Mouse (Mus musculus): ENCODE measurements at regions not wholly inside any gene's neighbourhood (a gene's known extent, or its start where the extent isn't known, plus 50 kb on each side); places are given as distances from the start of the nearest gene placed in this dataset.

GRCm38 (mm10) chr10:119395048-119395447 lies 58.6 kb upstream of the Grip1 start:
- ATAC-seq (ENCODE audit: low TSS enrichment), result no peak

DNA sequence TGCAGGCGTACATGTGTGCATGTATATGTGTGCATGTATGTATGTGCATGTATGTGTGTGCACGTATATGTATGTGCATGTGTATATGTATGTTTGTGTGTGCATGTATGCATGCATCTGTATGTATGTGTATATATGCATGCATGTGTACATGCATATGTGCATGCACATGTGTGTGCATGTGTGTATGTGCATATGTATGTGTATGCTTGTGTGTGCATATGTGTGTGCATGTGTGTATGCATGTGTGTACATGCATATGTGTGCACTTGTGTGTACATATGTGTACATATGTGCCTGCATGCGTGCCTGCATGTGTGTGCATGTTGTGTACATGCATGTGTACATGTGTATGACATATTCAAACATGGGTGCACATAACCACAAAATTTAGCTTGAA lies 65.7 kb upstream of the Grip1 start:
- ATAC-seq (ENCODE audit: low TSS enrichment), result no peak

DNA sequence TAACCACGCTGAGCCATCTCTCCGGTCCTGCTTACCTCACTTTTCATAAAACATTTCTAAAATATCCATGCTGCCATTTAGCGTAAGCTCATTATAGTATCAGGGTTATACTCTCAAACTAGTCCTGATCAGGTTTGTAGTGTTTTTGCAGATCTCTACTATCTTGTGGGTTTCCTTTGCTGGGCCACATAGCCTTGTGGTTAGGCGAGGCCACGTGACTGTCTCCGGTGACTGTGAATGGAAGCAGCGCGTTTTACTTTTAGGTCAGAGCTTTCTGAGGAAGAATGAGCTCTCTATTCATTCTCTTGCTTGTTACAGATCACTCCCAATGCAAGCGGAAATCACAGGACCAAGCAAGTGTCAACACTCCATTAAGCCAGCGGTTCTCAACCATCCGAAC lies 71.4 kb upstream of the Grip1 start:
- no peak for ATAC-seq (ENCODE audit: low TSS enrichment)

DNA sequence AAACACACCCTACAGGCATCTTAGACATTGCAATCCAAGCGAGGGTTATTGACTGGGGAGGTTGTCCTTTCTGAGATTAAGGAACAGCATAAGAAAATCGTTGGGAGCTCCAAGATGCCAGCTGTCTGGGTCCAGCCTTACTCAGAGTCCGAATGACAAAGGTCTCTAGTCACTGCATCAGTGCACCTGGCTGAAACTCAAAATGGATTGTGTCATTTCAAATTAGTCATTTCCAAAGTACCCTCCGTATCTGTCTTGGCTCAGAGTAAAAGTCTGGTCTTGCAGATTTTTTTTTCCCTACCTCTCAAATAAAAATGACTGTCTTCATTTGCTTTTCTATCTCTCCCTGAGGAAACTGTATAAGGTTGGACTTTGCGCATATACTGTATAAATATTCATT lies 85.1 kb upstream of the Grip1 start:
- no peak for ATAC-seq (ENCODE audit: low TSS enrichment)

GRCm38 (mm10) chr10:119363616-119364015 lies 90.0 kb upstream of the Grip1 start:
- ATAC-seq (ENCODE audit: low TSS enrichment), result 0 out of 2 replicates have a peak, but pooled peaks have one; percentile 50

- ATAC-seq (ENCODE audit: low TSS enrichment), result peak; percentile 94
Measured at GRCm38 (mm10) chr10:119358730-119359292, 94.8 kb upstream of the Grip1 start.

DNA sequence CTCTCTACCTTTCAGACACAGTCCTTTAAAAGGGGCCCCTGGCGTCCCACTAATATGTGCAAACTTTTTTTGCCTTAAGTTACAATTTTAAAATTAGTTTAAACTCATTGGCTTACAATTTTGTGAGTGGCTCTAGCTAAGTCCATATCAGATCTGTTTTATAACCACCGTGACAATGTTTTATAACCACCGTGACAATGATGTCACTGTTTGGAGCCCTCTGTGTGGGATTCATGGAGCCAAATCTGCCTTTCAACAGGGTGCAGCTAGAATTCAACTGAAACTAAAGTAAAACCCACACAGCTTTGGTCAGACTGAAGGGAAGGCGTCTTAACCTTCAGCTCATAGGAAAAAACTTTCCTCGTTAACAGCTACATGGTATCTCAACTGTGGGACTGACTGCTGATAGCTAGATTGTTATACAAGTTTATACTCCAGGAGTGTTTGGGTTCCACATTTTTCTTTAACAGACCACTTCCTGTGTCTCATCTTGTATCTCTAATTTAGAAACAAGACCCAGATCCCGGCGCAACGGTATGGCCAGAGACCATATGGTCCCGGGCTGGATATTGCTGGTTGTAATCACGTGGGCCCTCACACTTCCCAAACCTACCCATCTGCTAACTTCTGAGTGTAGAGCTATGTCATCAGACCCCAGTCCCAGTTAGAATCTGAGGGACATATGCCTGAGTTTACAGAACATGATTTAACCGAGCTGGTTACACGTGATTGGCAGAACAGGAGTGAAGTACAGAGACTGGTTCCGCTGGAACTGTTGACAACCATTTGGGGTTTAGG lies 102.7 kb upstream of the Cand1 start:
- peak; percentile 82 for ATAC-seq (ENCODE audit: low TSS enrichment)

GRCm38 (mm10) chr10:119340323-119340722 lies 100.5 kb upstream of the Cand1 start:
- ATAC-seq (ENCODE audit: low TSS enrichment), result no peak

DNA sequence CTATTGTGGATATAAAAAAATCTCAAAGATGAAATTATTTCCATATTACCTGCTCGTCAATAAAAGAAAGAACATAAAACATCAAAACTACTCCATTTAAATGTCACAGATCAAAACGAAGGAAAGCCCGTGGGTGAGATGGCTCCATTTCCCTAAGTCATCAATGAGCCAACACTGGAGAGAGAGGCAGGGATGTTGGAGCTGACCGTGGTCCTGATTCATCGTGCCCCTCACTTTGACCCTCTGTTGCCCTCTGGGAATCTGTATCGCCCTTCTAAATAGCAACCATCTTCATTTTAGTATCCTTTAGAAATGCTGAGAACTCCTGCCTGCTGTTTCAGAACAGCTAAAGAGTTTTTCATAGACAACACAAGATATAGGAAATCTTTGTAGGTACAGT lies 87.1 kb upstream of the Cand1 start:
- ATAC-seq (ENCODE audit: low TSS enrichment), result no peak

- no peak for ATAC-seq (ENCODE audit: low TSS enrichment)
Measured at GRCm38 (mm10) chr10:119319953-119320352, 80.1 kb upstream of the Cand1 start.

DNA sequence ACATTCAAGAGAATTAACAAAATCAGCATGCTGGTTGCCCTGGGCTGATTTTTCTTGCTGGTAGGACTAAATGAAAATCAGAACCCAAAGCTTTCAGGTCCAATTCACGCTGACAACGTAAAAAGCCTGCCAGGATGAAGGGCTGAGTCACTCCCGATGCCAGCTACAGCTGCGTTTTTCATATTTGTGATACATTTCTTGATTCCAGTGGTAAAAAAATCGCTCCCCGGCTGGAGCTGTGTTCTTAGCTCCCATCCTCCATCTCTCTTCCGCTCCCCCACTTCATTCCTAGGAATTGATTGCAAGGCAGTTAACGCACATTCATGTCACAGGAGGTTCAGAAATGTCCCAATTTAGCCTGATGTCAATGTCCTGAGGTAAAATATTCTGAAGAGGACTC lies 78.6 kb upstream of the Cand1 start:
- ATAC-seq (ENCODE audit: low TSS enrichment), result peak; percentile 69

DNA sequence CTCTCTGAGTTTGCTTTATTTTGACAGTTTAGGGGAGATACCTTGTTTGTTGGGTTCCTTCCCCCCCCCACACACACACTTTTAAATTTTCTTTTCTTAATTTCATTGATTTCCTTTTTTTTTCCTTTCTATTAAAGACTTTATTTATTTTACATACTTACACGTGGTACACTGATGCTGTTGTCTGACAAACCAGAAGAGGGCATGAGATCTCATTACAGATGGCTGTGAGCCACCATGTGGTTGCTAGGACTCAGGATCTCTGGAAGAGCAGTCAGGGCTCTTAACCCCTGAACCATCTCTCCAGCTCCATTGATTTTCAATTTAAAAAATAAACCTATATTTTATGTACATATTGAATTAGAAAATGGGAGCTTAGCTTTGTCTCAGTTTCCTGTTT lies 71.7 kb upstream of the Cand1 start:
- no peak for ATAC-seq (ENCODE audit: low TSS enrichment)

DNA sequence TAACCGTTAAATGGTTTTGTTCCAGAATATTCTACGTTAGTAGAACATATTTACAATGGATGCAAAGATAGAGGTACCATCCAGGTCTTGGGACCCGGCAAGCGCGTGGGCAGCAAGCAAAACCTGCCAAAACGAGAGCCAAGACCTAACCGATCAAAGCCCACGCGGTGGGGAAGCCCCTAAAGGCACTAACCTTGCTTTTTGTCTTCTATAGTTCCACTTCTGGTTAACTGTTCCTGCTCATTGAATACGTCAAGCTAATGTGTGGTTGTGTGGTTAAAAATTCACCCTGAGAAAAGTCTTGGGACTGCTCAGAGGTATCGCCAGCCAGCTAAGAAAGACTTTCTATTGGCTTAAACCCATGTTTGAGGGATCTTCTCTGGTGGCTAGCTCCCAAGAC lies 55.9 kb upstream of the Cand1 start:
- ATAC-seq (ENCODE audit: low TSS enrichment), result no peak

GRCm38 (mm10) chr10:119294454-119295149 lies 54.7 kb upstream of the Cand1 start:
- ATAC-seq (ENCODE audit: low TSS enrichment), result peak; percentile 91

- ATAC-seq (ENCODE audit: low TSS enrichment), result no peak
Measured at GRCm38 (mm10) chr10:119293372-119293771, 53.5 kb upstream of the Cand1 start.

All from frontal cortex, adult (tissue).